Mouse (Mus musculus) ZHBTc4 (cell line): ENCODE measurements around the gene Gm21830.
"Not testable (repeated sequence)": the region's sequence is repeated elsewhere in the genome, so short reads cannot be mapped to it uniquely, and the experiment has no call there.

Experiments
- DNase-seq: peaks from one replicate; pipeline ENCODE4 v3.0.0-alpha.2; 2011; ENCODE audit warnings: low read depth, low spot score

The Gm21830 gene

DNA sequence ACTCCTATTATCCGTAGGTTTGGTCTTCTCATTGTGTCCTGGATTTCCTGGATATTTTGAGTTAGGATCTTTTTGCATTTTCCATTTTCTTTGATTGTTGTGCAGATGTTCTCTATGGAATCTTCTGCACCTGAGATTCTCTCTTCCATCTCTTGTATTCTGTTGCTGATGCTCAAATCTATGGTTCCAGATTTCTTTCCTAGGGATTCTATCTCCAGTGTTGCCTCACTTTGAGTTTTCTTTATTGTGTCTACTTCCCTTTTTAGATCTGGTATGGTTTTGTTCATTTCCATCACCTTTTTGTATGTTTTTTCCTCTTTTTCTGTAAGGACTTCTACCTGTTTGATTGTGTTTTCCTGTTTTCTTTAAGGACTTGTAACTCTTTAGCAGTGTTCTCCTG is at the start of gene Gm21830:
TSS of gene Gm21830 (plus strand) at position 301 of the 400 bp plus-strand sequence.
- DNase-seq: not testable (repeated sequence)

DNA sequence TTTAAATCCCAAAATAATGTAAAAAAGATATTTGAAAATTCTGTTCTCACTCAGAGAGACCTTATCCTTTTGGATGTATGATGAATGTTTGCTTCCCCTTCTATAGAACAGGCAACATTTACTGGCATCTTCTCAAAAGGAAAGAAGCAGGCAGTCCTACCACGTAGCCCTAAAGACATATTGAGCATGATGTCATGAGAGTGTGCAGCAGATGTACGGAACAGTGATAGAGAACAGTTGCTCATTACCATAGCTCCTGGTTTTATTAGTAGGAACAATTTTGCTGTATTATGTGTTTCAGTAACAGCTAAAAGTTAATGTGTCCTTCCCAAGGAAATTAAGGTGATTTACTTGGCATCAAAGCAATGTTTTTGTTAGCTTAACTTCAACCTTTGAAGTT is 49.0 kb upstream of the Gm21830 start:
- DNase-seq: no peak

DNA sequence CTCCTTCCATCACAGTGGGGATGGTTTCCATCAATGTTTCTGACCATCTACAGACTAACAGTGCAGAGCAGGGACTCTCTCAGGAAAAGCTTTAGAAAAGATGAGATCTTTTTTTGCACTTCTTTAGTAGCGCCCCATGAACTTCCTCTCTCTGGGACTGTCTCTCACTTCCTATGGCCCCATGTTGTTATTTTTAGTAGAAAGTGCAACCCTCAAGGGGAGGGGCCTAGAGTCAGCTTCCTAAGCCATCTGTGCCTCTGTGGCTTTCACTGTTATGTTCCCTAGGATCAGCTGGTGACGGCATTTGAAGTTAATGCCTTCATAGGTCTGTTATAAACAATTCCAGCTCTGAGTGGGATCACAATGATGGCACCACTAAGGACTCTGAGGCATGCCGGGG is 35.0 kb upstream of the Gm21830 start:
- DNase-seq: no peak

DNA sequence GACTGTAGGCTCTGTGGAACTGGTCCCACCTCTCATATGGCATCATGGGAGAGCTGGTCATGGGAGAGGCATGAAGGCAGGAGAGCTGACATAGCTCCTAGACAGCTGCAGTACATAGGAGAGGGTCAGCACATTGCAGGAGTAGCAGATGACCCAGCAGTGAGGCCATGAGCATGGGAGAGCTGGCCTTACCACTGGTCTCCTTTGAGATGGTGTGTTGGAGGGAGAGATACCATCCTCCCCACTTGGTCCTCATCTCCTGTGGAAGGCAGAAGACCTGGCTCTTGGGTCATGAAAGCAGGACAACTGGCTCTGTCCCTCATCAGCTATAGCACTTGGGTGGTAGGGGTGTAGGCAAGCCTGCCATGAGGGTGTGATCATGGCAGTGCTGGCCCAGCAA is 7.3 kb downstream of the Gm21830 start:
- DNase-seq: no peak

DNA sequence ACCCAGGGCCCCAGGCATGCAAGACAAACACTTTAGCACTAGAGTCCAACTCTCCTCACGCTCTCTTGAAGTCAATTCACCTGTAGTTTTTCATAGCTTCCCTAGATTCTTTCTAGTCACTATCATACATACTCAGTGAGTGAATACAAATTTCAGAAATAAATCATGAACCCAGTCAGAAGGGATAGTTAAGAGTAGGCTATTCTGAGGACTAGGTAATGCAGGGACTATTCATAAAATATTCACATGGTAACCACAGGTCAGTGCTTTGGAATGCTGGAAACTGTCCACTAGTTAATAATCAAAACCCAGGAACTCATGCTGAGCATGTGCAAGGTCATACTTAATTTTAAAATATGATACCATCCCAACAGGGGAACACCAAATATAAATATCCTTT is 9.3 kb downstream of the Gm21830 start:
- DNase-seq: no peak

DNA sequence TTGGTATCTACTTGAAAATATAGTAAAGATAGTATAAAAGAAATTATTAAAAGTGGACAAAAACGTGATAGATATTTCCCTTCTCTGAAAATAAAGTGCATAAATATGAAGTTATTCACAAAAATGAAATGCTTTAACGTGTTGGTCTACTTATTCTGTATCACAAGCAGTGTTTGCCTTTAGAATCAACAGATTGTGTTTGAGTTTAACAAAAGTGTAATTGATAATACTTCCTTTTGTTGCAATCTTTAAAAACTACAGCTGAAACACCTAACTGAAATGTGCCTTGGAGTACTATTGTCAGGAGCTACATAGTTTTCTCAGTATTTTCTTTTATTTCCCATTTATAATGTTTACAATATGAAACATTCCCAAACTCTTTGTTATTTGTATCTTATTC is 19.6 kb downstream of the Gm21830 start, which contains the start of gene Gm26727:
TSS of gene Gm26727 (minus strand) at position 101 of the 400 bp plus-strand sequence.
- no peak for DNase-seq

DNA sequence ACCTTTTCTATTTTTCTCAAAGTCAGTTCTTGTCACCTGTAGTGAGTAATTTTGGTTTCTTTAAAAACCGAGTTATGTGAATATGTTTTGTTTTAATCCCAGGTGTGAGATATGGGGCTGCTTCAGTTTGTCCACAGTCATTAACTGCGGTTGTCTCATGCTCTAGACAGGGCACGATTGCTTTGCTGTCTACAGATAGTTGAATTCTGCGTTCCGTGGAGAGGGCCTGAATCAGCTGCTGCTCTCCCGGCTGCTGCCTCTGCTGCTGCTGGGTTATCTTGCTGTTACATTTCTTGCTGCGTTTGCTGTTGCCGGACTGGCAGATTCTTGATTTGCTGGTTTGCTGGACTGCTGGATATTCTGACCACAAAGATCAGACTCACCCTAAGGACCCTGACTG is 24.8 kb downstream of the Gm21830 start:
- no peak for DNase-seq

DNA sequence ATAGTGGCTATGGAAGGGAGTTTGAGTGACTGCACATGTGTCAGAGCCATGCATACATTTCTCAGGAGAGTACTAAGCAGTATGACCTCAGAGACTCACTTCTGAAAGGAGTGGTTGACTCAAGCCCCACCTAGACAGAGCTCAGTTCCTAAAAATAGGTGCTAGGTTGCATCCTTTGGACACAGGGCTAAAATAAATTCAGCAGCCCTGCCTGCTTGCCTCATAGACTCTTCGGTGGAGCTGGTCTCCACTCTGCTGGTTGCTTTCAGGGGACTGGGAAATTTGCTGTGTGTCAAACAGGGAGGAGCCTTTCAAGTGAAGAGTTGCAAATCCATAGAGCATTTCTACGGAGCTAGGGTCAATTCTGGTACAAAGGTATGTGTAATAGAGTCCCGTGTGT is 32.3 kb downstream of the Gm21830 start, which contains the start of gene Xirp2:
TSS of gene Xirp2 (plus strand) at position 223 of the 400 bp plus-strand sequence.
- DNase-seq: no peak

DNA sequence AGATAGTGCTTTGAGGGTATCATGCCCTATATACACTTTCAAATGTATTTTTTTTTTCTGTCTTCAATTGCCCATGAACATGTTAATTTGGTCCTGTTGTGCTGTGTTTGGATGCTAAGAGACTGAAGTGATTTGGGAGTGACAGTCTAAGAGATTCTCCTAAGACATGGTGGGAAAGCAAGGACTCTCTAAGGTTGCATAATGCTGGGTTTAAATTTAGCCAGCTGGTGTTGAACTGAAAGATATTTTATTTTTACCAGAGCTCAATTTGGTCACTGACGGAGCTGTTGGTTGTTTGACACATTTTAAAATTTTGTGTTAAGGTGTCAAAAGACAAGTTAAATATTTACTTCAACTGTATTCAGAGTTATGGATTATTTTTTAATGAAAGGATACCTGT is 33.2 kb downstream of the Gm21830 start:
- DNase-seq: no peak

DNA sequence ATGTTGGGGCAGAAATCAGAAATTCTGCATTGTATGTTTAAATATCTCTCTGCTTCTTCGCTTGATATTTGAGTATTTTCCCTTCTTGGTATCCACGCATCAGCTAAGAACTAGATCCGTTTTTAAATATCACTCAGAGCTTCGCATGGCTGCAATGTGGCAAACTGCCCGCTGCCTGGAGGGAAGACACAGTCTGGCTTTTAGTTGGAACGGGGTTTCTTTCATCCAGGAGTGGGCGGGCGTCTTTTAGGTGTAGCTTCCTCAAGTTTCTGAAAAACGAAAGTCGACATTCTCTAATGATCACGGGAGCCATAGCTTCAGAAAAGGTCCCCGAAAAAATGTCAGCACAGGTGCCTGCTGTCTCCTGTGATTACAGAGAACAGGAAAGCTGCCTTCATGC is 33.7 kb downstream of the Gm21830 start:
- no peak for DNase-seq

DNA sequence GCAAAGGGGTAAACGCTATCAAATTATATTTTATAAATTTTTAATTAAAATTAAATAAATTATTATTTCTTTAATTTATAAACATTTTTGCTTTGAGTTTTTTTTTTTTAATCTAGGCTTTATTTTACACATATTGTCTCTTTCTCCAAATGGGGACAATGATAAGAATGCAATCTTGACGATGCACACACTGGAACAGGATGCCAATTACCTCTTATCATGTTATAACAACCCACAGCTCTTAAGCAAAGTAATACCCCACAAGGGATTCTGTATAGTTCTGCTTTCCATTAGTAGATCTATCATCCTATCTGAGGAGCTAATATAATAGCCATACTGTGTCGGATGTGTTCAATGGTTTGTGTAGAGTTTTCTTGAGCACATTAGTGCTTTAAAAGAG is 47.3 kb downstream of the Gm21830 start:
- no peak for DNase-seq

DNA sequence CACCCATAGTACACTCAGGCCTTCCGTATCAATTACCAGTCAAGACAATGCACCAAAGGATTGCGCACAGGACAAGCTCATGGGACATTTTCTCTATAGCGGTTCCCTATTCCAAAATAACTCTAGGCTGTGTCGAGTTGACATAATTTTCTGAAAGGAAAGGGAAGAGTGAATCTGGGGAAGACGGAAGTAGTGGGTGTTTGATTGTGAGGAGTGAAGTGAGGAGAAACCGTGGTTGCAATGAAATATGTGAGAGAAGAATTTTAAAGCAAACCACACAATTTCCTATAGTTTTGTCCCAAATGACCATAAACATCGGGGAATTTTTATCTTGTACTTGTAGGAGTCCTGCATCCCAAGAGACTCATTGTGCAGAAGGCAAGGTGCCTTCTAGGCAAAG is 53.5 kb downstream of the Gm21830 start:
- no peak for DNase-seq

DNA sequence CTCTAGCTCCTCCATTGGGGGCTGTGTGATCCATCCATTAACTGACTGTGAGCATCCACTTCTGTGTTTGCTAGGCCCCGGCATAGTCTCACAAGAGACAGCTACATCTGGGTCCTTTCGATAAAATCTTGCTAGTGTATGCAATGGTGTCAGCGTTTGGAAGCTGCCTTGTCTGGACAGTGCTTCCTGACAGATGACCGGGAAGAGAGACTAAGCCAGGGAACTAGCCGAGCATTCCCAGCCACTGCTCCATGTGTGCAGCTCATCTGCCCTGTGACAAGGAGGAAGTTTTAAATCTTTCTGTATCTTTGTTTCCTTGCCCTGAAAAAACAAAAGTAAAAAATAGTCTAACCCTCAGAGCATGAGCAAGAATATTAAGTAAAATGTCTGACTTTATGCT is 56.5 kb downstream of the Gm21830 start:
- not testable (repeated sequence) for DNase-seq

DNA sequence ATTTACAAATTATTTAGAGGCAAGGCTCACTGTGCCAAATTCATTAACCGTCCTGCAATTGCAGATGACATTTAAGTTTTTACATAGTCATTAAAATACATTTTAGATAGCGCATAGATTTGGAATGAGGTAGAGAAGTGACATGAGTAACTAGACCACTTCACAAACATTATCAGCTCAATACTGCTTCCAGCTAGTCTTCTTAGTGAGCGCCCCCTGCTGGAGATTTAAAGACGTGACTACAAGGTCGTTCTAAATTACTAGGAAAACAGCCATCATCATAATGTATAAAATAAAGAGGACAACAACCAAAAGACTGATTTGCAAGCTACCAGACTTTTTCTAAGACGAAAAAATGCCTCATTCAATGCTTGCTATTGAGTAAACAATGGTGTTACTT is 64.2 kb downstream of the Gm21830 start:
- peak; percentile 72 for DNase-seq

DNA sequence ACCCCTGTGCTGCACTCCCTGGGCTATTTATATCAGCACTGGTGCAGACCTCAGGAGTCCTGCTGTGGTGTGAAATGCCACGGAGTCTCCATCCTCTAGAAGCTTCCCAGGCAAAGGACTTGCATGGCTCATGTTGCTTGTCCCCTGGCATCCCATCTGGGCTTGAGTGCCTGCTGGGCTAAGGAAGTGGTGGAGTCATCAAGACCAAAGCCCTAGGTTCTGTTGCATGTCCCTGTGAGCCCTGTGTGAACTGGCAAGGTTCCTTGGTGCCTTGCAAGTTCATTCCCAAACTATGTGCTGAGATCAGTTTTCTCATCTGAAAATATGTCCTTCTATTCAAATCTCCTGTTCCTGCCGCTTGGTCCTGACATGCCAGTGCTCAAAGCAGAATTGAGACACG is 67.5 kb downstream of the Gm21830 start:
- no peak for DNase-seq
